Mouse (Mus musculus) intestine, postnatal 0 days (tissue): ENCODE data around the gene Rhbdl3. TPM values are rescaled to one million over a fixed set of nuclear protein-coding genes. Genes with fewer than 3 reads are reported as not detected.

Source experiments
- ATAC-seq: fragments of 200-750 bp; cut with Nextera tagmentation; 2 replicates; pipeline ENCODE4 v1.8.0; 2017; ENCODE audit warnings: mild to moderate bottlenecking, moderate TSS enrichment, moderate library complexity
- H3K27ac ChIP-seq: fragments of 300-500 bp; sonication (generic); 2 replicates; pipeline ENCODE4 v1.5.1; 2014; ENCODE audit warnings: mild to moderate bottlenecking, low read depth, low read length, moderate library complexity
- H3K27me3 ChIP-seq: fragments of 300-500 bp; sonication (generic); replicated peaks from 2 replicates; pipeline ENCODE4 v1.6.1; 2014; ENCODE audit warnings: low read length, mixed read lengths; ENCODE audit not compliant: control insufficient read depth, insufficient read depth
- H3K36me3 ChIP-seq: fragments of 300-500 bp; sonication (generic); 2 replicates; pipeline ENCODE4 v1.6.1; 2014; ENCODE audit warnings: mild to moderate bottlenecking, moderate library complexity; ENCODE audit not compliant: control insufficient read depth, insufficient read depth
- H3K4me1 ChIP-seq: fragments of 300-500 bp; sonication (generic); replicated peaks from 2 replicates; pipeline ENCODE4 v1.6.1; 2014; ENCODE audit warnings: antibody characterized with exemption, low read length, mixed read lengths; ENCODE audit not compliant: control insufficient read depth, insufficient read depth
- H3K4me2 ChIP-seq: fragments of 300-500 bp; sonication (generic); replicated peaks from 2 replicates; pipeline ENCODE4 v1.6.1; 2014; ENCODE audit warnings: low read depth, mild to moderate bottlenecking, moderate library complexity
- H3K4me3 ChIP-seq: fragments of 300-500 bp; sonication (generic); 2 replicates; pipeline ENCODE4 v1.5.1; 2014; ENCODE audit warnings: low read depth, low read length
- H3K9ac ChIP-seq: fragments of 300-500 bp; sonication (generic); 2 replicates; pipeline ENCODE4 v1.6.1; 2014; ENCODE audit warnings: mild to moderate bottlenecking, low read depth, low read length
- H3K9me3 ChIP-seq: fragments of 300-500 bp; sonication (generic); 2 replicates; pipeline ENCODE4 v1.6.1; 2016; ENCODE audit warnings: mixed run types; ENCODE audit not compliant: control insufficient read depth
- CTCF ChIP-seq: sonication (generic); IDR thresholded peaks from 2 replicates; pipeline ENCODE4 v1.5.1; 2016; ENCODE audit warnings: low read depth, mild to moderate bottlenecking, control low read depth, antibody characterized with exemption, moderate library complexity
- WGBS: fragments of 180-500 bp; shearing (Covaris S2); extraction: QIAGEN DNeasy Blood & Tissue Kit; methylation state at CpG from one replicate; pipeline ENCODE4 v1.1.7; 2014; 5-methylcytosine and 5-hydroxymethylcytosine counted together
- polyA plus RNA-seq: library from polyadenylated mRNA; unstranded; fragments of >200 nt; fragmentation: Nextera tagmentation; extraction: Ambion mirVana; gene quantifications from 2 replicates; pipeline ENCODE4 v1.2.1, GENCODE M21; 2015

Gene Rhbdl3
- polyA plus RNA-seq, 1 experiment from 2014 or later, result 1.3 TPM

DNA sequence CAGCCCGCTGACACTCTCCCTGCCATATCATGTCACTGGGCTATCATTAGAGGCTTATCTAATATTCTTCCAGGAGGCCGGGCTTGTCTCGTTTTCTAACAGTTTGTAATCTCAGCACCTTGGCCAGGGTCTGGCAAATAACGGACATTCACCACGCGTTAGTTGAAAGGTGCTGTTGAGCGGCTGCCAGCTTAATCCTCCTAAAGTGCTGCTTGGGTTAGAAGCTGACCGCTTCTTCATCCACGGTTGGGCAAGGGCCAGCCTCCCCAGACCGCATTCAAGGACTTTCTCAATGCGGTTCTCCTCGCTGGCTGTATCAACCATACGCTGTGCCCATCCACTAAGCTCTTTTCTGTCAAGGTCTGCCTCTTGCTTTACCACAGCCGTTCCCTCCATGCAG lies 4.9 kb upstream of the Rhbdl3 start:
- Histone ChIP-seq H3K4me1 (no peaks in the 10 kb centered on the region; the same call in 1 of the 2 replicates), H3K36me3 (no peaks in the 10 kb centered on the region), H3K4me3 (no peak overlapping the region), H3K27ac (no peak overlapping the region), H3K9me3 (no peaks in the 10 kb centered on the region), H3K4me2 (no peak overlapping the region), H3K27me3 (peaks cover 33% of the 10 kb centered on the region), H3K9ac (no peak overlapping the region)
- no peak for TF ChIP-seq CTCF
- no peak for ATAC-seq
- 23% methylated on average over 14 of the region's 14 CpGs for WGBS

GRCm38 (mm10) chr11:80299513-80300235 lies 1.0 kb upstream of the Rhbdl3 start:
- no peaks in the 10 kb centered on the region for H3K9me3 ChIP-seq
- no peak overlapping the region for H3K9ac ChIP-seq
- peak overlapping the region; percentile 68; the same call in 1 of the 2 replicates for H3K4me3 ChIP-seq
- no peak for TF ChIP-seq CTCF
- H3K4me2 ChIP-seq, result peak overlapping the region; percentile 98
- H3K36me3 ChIP-seq, result no peaks in the 10 kb centered on the region
- no peaks in the 10 kb centered on the region; the same call in 1 of the 2 replicates for H3K4me1 ChIP-seq
- no peak overlapping the region for H3K27ac ChIP-seq
- no peak for ATAC-seq
- 10% methylated on average over 11 of the region's 12 CpGs for WGBS
- H3K27me3 ChIP-seq, result peaks cover 51% of the 10 kb centered on the region

DNA sequence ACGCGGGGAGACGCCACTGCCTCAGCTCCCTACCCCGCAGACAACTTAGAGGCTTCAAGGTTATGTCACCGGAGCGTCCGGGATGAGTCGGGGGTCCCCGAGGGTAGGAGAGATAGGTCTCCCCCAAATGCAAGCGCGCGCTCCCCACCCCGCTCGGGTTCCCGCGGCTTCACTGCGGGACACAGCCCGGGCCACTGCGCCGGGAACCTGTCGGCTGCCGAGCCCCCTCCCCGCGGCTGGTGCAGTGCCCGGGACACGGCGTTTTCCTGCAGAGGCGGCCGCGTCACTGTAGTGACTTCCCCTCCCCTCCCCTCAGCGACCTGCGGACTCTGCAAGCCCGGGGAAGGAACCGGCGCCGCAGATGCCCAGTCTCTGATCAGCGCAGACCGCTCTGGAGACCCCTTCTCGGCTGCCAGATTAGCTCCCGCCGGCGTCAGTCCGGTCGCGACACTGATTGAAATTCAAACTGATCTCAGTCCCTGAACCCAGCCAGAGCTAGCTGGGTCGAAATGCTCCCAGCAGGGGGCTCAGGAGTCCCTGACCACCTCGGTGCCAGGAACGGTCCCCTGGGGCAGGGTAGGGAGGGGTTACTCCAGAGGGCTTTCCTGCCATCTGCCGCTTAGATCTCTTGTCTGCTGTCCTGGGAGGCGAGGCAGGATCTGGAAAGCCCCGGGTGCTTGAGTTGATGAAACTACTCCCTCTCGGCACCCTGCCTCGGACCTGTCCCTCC lies 769 bp downstream of the Rhbdl3 start:
- Histone ChIP-seq H3K4me1 (no peaks in the 10 kb centered on the region), H3K9me3 (no peaks in the 10 kb centered on the region), H3K27me3 (peaks cover 40% of the 10 kb centered on the region), H3K27ac (no peak overlapping the region), H3K36me3 (no peaks in the 10 kb centered on the region), H3K4me2 (peak overlapping the region; percentile 98), H3K9ac (peak overlapping the region; percentile 59), H3K4me3 (peak overlapping the region; percentile 68)
- WGBS, result under 1% methylated on average over 51 of the region's 53 CpGs
- ATAC-seq, result peak; percentile 27
- peak; percentile 50 for TF ChIP-seq CTCF

DNA sequence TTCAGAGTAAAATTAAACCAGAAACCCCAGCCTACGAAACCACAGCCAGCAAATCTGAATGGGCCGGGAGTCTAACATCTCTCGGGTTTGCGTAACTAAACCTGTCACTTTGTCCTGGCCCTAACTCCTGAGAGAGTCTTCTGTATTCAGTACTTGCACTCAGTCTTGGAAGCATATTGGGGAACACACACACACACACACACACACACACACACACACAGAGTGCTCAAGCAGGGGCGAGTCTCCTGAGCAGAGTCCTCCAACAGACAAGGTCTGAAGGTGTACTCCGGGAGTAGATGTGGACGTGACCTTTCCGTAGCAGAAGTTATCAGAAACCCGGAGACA lies 1.3 kb downstream of the Rhbdl3 start:
- H3K36me3 ChIP-seq, result no peaks in the 10 kb centered on the region
- no peak overlapping the region for H3K27ac ChIP-seq
- no peak for ATAC-seq
- no peaks in the 10 kb centered on the region for H3K9me3 ChIP-seq
- H3K4me2 ChIP-seq, result peak overlapping the region; percentile 98
- peak overlapping the region; percentile 68 for H3K4me3 ChIP-seq
- H3K27me3 ChIP-seq, result peaks cover 40% of the 10 kb centered on the region
- no peaks in the 10 kb centered on the region for H3K4me1 ChIP-seq
- no peak overlapping the region for H3K9ac ChIP-seq
- 2% methylated on average over 9 of the region's 9 CpGs for WGBS
- TF ChIP-seq CTCF, result no peak

- 4% methylated on average over 11 of the region's 11 CpGs for WGBS
- no peak overlapping the region for H3K9ac ChIP-seq
- ATAC-seq, result 0 out of 2 replicates have a peak, but pooled peaks have one; percentile 26
Measured at GRCm38 (mm10) chr11:80302536-80302935, 1.8 kb downstream of the Rhbdl3 start.

GRCm38 (mm10) chr11:80303746-80304145 lies 3.0 kb downstream of the Rhbdl3 start:
- Histone ChIP-seq H3K9me3 (no peaks in the 10 kb centered on the region), H3K4me2 (no peak overlapping the region), H3K9ac (no peak overlapping the region), H3K4me1 (no peaks in the 10 kb centered on the region), H3K27me3 (peaks cover 36% of the 10 kb centered on the region), H3K27ac (no peak overlapping the region), H3K36me3 (no peaks in the 10 kb centered on the region), H3K4me3 (no peak overlapping the region)
- TF ChIP-seq CTCF, result peak; percentile 41
- WGBS, result 85% methylated on average over 3 of the region's 3 CpGs
- ATAC-seq, result no peak

More at GRCm38 (mm10) chr11:80302536-80302935, 1.8 kb downstream of the Rhbdl3 start:
- Histone ChIP-seq H3K9me3 (no peaks in the 10 kb centered on the region), H3K27ac (no peak overlapping the region), H3K4me3 (peak overlapping the region; percentile 68), H3K4me1 (no peaks in the 10 kb centered on the region), H3K27me3 (peaks cover 36% of the 10 kb centered on the region), H3K36me3 (no peaks in the 10 kb centered on the region), H3K4me2 (peak overlapping the region; percentile 98)
- no peak for TF ChIP-seq CTCF
